Mouse (Mus musculus): Measurements from ENCODE around the gene 9930021J03Rik. TPM values are rescaled to one million over a fixed set of nuclear protein-coding genes. Genes with fewer than 3 reads are reported as not detected.

9930021J03Rik gene
- total RNA-seq, 2 experiments from 2014 or later: 40.6 to 40.8 TPM

GRCm38 (mm10) chr19:29696840-29697239 lies 108.9 kb downstream of the 9930021J03Rik start:
- DNase-seq (ENCODE audit: low spot score in 2 of 2): no peak

GRCm38 (mm10) chr19:29696309-29696708 lies 109.5 kb downstream of the 9930021J03Rik start:
- DNase-seq (ENCODE audit: low spot score in 2 of 2): no peak

- no peak for DNase-seq (ENCODE audit: low spot score in 2 of 2)
These were observed 110.7 kb downstream of the 9930021J03Rik start for GRCm38 (mm10) chr19:29695071-29695470.

GRCm38 (mm10) chr19:29683844-29684540 lies 121.8 kb downstream of the 9930021J03Rik start:
- DNase-seq (ENCODE audit: low spot score in 2 of 2): peak; percentile 75 to 93

GRCm38 (mm10) chr19:29680182-29681152 lies 125.3 kb downstream of the 9930021J03Rik start:
- no peak for DNase-seq (ENCODE audit: low spot score in 2 of 2)

- peak; percentile 24 to 55 for DNase-seq (ENCODE audit: low spot score in 2 of 2)
These were observed 127.5 kb downstream of the 9930021J03Rik start for GRCm38 (mm10) chr19:29678181-29678778.

GRCm38 (mm10) chr19:29676479-29677193 lies 129.2 kb downstream of the 9930021J03Rik start:
- DNase-seq (ENCODE audit: low spot score in 2 of 2): no peak

- DNase-seq (ENCODE audit: low spot score in 2 of 2): no peak
These were observed 130.2 kb downstream of the 9930021J03Rik start for GRCm38 (mm10) chr19:29675562-29676078.

GRCm38 (mm10) chr19:29674946-29675345 lies 130.8 kb downstream of the 9930021J03Rik start:
- no peak for DNase-seq (ENCODE audit: low spot score in 2 of 2)

GRCm38 (mm10) chr19:29672660-29673059 lies 133.1 kb downstream of the 9930021J03Rik start:
- no peak for DNase-seq (ENCODE audit: low spot score in 2 of 2)

- DNase-seq (ENCODE audit: low spot score in 2 of 2): no peak
These were observed 134.6 kb downstream of the 9930021J03Rik start for GRCm38 (mm10) chr19:29671160-29671559.

- no peak for DNase-seq (ENCODE audit: low spot score in 2 of 2)
These were observed 135.5 kb downstream of the 9930021J03Rik start for GRCm38 (mm10) chr19:29670247-29670646.

GRCm38 (mm10) chr19:29668135-29668534 lies 137.7 kb downstream of the 9930021J03Rik start:
- no peak for DNase-seq (ENCODE audit: low spot score in 2 of 2)

- no peak for DNase-seq (ENCODE audit: low spot score in 2 of 2)
These were observed 138.7 kb downstream of the 9930021J03Rik start for GRCm38 (mm10) chr19:29666965-29667594.

GRCm38 (mm10) chr19:29666164-29666563 lies 139.6 kb downstream of the 9930021J03Rik start:
- DNase-seq (ENCODE audit: low spot score in 2 of 2): no peak

- no peak for DNase-seq (ENCODE audit: low spot score in 2 of 2)
These were observed 140.9 kb downstream of the 9930021J03Rik start for GRCm38 (mm10) chr19:29664934-29665333.

Measured in layer of hippocampus, adult 18-20 months (tissue).